Mouse (Mus musculus): ENCODE data around the gene Sap30. TPM values are rescaled to one million over a fixed set of nuclear protein-coding genes. Genes with fewer than 3 reads are reported as not detected.
A peak's percentile ranks its signal among the peaks of the same experiment; 100 is the strongest.

Gene Sap30
- total RNA-seq (2014; rRNA removed) (22.1 and 26.1 TPM in 2 replicates), polyA plus RNA-seq (2015; fragmentation: Nextera tagmentation; extraction: Ambion mirVana) (20.8 and 22.0 TPM in 2 replicates)

DNA sequence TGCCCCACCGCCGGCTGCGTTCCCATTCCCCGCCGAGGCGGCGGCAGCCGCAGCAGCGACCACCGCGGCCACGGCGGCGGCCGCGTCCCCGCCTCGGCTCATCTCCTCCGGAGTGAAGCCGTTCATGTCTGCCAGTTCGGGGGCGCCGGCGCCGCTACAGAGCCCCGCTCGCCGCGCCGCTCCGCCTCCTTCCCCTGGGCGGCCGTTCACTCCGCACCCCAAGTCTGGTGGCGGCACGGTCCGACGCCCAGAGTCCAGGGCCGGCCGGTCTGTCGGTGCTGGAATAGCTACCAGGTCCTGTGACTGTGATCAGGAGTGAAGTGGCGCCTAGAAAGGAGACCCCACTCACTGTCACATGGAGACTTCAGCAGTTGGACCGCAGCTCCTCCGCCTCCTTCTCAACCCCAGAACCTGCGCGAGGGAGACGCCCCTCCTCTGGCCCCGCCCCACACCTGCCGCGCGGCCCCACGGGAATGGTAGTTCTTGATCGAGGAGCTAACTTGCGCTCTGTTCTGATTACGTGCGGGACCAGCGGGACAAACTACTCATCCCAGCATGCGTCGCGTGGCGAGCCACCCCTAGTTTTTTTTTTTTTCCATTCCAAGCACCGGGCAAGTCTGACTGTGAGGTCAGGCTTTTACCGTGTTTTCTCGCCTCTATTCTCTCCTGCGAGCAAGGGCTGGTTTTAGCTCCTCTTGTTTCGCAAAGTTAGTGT lies at the start of gene Sap30:
Sap30 (minus strand) TSS at position 420 of the 715 bp plus-strand sequence.
- Histone ChIP-seq H3K4me2 (ENCODE audit: low read depth, low read length) (peak within 1 kb of the TSS; percentile 71), H3K9ac (replicated peaks; ENCODE audit: low read length) (peak within 1 kb of the TSS; percentile 75), H3K27ac (peak within 1 kb of the TSS; percentile 87), H3K9me3 (ENCODE audit: low read length) (no peaks in the 10 kb centered on the region), H3K4me3 (ENCODE audit: low read length) (peak within 1 kb of the TSS; percentile 78), H3K36me3 (ENCODE audit: insufficient read depth, low read length) (no peaks in the 10 kb centered on the region), H3K27me3 (ENCODE audit: insufficient read depth, low read length) (no peaks in the 10 kb centered on the region), H3K4me1 (ENCODE audit: insufficient read depth, low read length) (peaks cover 2% of the 10 kb centered on the region; the same call in 1 of the 2 replicates)
- no peak for TF ChIP-seq CTCF (IDR thresholded peaks at IDR 0.05; ENCODE audit: low read depth)
- DNase-seq (ENCODE audit: low spot score) (peak; percentile 99), ATAC-seq (peak; percentile 98)
- WGBS: under 1% methylated on average over 60 of the region's 66 CpGs

DNA sequence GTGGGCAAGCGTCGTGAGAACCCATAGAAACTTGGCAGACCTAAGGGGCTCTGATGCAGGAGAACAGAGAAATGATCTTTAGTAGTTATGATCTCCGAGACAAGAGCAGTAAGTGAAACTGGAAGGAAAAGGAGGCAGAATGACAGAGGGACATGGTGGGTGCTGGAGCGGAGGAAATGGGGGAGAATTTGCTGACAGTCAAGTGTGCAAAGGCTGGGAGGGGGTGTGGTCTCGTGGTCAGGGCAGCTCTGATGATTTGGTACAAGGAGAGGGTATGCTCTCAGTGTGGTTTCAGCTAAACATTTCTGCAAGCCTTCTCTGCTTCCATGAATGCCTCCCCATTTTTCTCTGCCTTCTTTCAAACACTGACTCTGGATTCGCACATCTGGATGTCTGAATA lies 48.5 kb upstream of the Sap30 start:
- DNase-seq (ENCODE audit: low spot score) (no peak), ATAC-seq (no peak)
- Histone ChIP-seq H3K9ac (replicated peaks; ENCODE audit: low read length) (no peak overlapping the region), H3K4me1 (ENCODE audit: insufficient read depth, low read length) (no peaks in the 10 kb centered on the region), H3K27ac (no peak overlapping the region), H3K9me3 (ENCODE audit: low read length) (no peaks in the 10 kb centered on the region), H3K4me3 (ENCODE audit: low read length) (no peak overlapping the region), H3K27me3 (ENCODE audit: insufficient read depth, low read length) (no peaks in the 10 kb centered on the region), H3K36me3 (ENCODE audit: insufficient read depth, low read length) (no peaks in the 10 kb centered on the region; the same call in 1 of the 2 replicates), H3K4me2 (ENCODE audit: low read depth, low read length) (no peak overlapping the region)
- no peak for TF ChIP-seq CTCF (IDR thresholded peaks at IDR 0.05; ENCODE audit: low read depth)
- WGBS: 96% methylated on average over 6 of the region's 6 CpGs

GRCm38 (mm10) chr8:57534495-57534894 lies 46.8 kb upstream of the Sap30 start:
- no peak for TF ChIP-seq CTCF (IDR thresholded peaks at IDR 0.05; ENCODE audit: low read depth)
- Histone ChIP-seq H3K9ac (replicated peaks; ENCODE audit: low read length) (no peak overlapping the region), H3K27me3 (ENCODE audit: insufficient read depth, low read length) (no peaks in the 10 kb centered on the region), H3K4me2 (ENCODE audit: low read depth, low read length) (no peak overlapping the region), H3K9me3 (ENCODE audit: low read length) (no peaks in the 10 kb centered on the region), H3K4me3 (ENCODE audit: low read length) (no peak overlapping the region), H3K27ac (no peak overlapping the region), H3K4me1 (ENCODE audit: insufficient read depth, low read length) (no peaks in the 10 kb centered on the region), H3K36me3 (ENCODE audit: insufficient read depth, low read length) (no peaks in the 10 kb centered on the region; the same call in 1 of the 2 replicates)
- 70% methylated on average over 4 of the region's 4 CpGs for WGBS
- ATAC-seq: no peak
- DNase-seq (ENCODE audit: low spot score): no peak

GRCm38 (mm10) chr8:57533106-57533505 lies 45.4 kb upstream of the Sap30 start:
- H3K27ac ChIP-seq: no peak overlapping the region
- no peaks in the 10 kb centered on the region for H3K9me3 ChIP-seq (ENCODE audit: low read length)
- H3K4me3 ChIP-seq (ENCODE audit: low read length): no peak overlapping the region
- 92% methylated on average over 4 of the region's 4 CpGs for WGBS
- no peak for TF ChIP-seq CTCF (IDR thresholded peaks at IDR 0.05; ENCODE audit: low read depth)
- no peak overlapping the region for H3K4me2 ChIP-seq (ENCODE audit: low read depth, low read length)
- no peaks in the 10 kb centered on the region; the same call in 1 of the 2 replicates for H3K36me3 ChIP-seq (ENCODE audit: insufficient read depth, low read length)
- no peaks in the 10 kb centered on the region for H3K4me1 ChIP-seq (ENCODE audit: insufficient read depth, low read length)
- H3K27me3 ChIP-seq (ENCODE audit: insufficient read depth, low read length): no peaks in the 10 kb centered on the region
- DNase-seq (ENCODE audit: low spot score) (no peak), ATAC-seq (no peak)
- no peak overlapping the region for H3K9ac ChIP-seq (replicated peaks; ENCODE audit: low read length)

GRCm38 (mm10) chr8:57532223-57532622 lies 44.6 kb upstream of the Sap30 start:
- Histone ChIP-seq H3K27ac (no peak overlapping the region), H3K4me3 (ENCODE audit: low read length) (no peak overlapping the region), H3K4me2 (ENCODE audit: low read depth, low read length) (no peak overlapping the region), H3K36me3 (ENCODE audit: insufficient read depth, low read length) (no peaks in the 10 kb centered on the region; the same call in 1 of the 2 replicates), H3K27me3 (ENCODE audit: insufficient read depth, low read length) (no peaks in the 10 kb centered on the region), H3K4me1 (ENCODE audit: insufficient read depth, low read length) (no peaks in the 10 kb centered on the region), H3K9me3 (ENCODE audit: low read length) (no peaks in the 10 kb centered on the region), H3K9ac (replicated peaks; ENCODE audit: low read length) (no peak overlapping the region)
- 65% methylated on average over 2 of the region's 2 CpGs for WGBS
- TF ChIP-seq CTCF (IDR thresholded peaks at IDR 0.05; ENCODE audit: low read depth): peak; percentile 57
- ATAC-seq: no peak
- peak; percentile 54 for DNase-seq (ENCODE audit: low spot score)

GRCm38 (mm10) chr8:57530666-57531349 lies 43.1 kb upstream of the Sap30 start:
- DNase-seq (ENCODE audit: low spot score) (peak; percentile 90), ATAC-seq (peak; percentile 70)
- 0 out of 2 replicates have a peak overlapping the region, but pooled peaks have one; percentile 13 for H3K4me2 ChIP-seq (ENCODE audit: low read depth, low read length)
- WGBS: 27% methylated on average over 15 of the region's 15 CpGs
- H3K36me3 ChIP-seq (ENCODE audit: insufficient read depth, low read length): no peaks in the 10 kb centered on the region; the same call in 1 of the 2 replicates
- no peaks in the 10 kb centered on the region for H3K4me1 ChIP-seq (ENCODE audit: insufficient read depth, low read length)
- no peak overlapping the region; the same call in 1 of the 2 replicates for H3K9ac ChIP-seq (replicated peaks; ENCODE audit: low read length)
- H3K27ac ChIP-seq: no peak overlapping the region
- no peak overlapping the region for H3K4me3 ChIP-seq (ENCODE audit: low read length)
- H3K27me3 ChIP-seq (ENCODE audit: insufficient read depth, low read length): no peaks in the 10 kb centered on the region
- peak; percentile 89 for TF ChIP-seq CTCF (IDR thresholded peaks at IDR 0.05; ENCODE audit: low read depth)
- H3K9me3 ChIP-seq (ENCODE audit: low read length): no peaks in the 10 kb centered on the region
